Mouse (Mus musculus) macrophage (primary cell): Measurements from ENCODE around the gene Brk1. TPM values are rescaled to one million over a fixed set of nuclear protein-coding genes. Genes with fewer than 3 reads are reported as not detected.

Experiments used
- H3K27ac ChIP-seq: fragments of 350-480 bp; formaldehyde crosslinking; 2 replicates; pipeline ENCODE4 v1.9.0; 2021
- H3K36me3 ChIP-seq: fragments of 350-480 bp; formaldehyde crosslinking; 2 replicates; pipeline ENCODE4 v1.9.0; 2021; ENCODE audit errors: inconsistent target
- H3K4me3 ChIP-seq: fragments of 350-480 bp; formaldehyde crosslinking; 2 replicates; pipeline ENCODE4 v1.9.0; 2021; ENCODE audit errors: inconsistent target
- H3K79me2 ChIP-seq: fragments of 350-480 bp; formaldehyde crosslinking; 2 replicates; pipeline ENCODE4 v1.9.0; 2021; ENCODE audit errors: inconsistent target
- WGBS: methylation state at CpG from one replicate; pipeline ENCODE4 v1.1.7; 2026; ENCODE audit warnings: inconsistent platforms; ENCODE audit not compliant: missing documents; 5-methylcytosine and 5-hydroxymethylcytosine counted together
- polyA plus RNA-seq: library from polyadenylated mRNA; stranded (reverse); fragments of 250-400 nt; gene quantifications from 3 replicates; pipeline ENCODE4 v1.2.4, GENCODE M21; 2018; ENCODE audit warnings: inconsistent platforms

The Brk1 gene
- polyA plus RNA-seq, 1 experiment from 2014 or later: 119 TPM

DNA sequence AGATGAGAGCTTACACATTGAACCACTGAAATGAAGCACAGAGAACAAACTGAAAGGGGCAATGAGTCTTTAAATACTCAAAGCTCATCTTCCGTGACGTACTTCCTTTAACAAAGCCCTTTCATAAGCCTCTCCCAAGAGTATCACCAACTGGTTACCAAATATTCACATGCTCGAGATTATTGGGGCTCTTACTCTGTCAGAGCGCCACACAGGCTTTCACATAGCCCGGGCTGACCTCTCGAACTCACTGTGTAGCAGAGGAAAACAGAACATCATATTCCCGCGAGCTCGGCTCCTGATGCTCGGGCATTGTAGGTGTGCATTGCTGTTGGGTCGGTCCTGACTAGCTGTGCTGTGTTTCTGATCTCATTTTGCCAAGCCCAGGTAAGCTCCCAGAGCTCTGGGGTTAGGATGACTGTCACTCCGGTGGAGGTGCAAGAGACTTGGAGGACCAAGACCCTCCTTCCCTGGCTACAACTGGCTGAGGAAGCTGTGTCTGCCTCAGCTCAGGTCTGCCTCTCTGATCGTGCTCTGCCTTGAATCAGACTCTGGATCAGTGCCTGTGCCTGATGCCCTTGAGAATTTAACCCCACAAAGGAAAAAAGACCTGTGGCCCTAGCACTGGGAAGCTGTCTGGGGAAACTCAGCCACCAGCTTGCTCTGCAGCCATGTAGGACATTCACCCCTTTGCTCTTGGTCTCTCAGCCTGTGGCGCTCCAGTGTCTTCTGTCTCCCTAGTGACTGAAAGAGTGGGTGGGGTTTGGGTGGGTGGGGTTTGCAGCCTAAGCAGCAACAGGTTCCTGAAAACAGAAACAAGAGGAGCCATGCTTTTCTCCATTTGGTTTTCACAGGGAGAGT lies 56.1 kb downstream of the Brk1 start:
- no peak overlapping the region for H3K4me3 ChIP-seq
- H3K27ac ChIP-seq: peak overlapping the region; percentile 94
- 63% methylated on average over 14 of the region's 14 CpGs for WGBS
- peaks cover 92% of the 10 kb centered on the region for H3K79me2 ChIP-seq
- H3K36me3 ChIP-seq: peaks cover 9% of the 10 kb centered on the region; the same call in 1 of the 2 replicates

DNA sequence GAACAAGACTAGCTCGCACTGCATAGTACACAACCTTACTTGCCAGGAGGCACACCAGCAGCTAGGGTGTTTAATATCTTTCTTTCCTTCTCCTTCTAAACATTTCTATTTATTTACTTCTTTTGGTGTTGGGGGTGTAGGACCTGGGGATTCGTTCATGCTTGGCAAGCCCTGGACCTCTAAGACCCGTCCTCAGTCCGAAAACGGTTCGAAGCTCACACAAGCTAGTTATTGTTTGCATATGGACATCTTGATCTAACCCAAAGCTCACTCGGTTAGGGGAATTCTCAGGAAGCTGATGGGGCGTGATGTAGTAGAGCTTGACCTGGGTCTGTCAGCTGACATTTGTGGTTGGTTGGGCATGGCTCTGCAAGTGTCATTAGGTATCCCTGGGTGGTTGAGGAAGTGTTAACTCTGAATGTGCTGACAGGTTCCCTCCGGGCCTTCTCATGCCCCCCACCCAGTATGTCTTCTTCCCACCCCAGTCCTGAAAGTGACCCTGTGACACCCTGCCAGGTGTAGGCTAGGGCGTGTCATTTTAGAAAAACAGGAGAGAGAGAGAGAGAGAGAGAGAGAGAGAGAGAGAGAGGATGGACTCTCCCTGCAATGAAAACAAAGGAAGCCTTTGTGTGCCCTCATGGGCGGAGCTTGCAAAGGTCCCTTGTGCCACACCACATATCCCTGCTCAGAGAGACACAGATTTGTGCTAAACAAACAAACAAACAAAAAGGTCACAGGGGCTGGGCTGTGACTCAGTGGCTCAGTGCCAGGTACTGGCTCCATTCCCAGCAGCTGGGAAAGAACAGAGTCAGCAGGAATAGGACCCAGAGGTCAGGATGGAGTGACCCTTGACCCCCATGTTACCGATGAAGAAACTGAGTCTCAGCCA lies 57.0 kb downstream of the Brk1 start:
- peaks cover 15% of the 10 kb centered on the region; the same call in 1 of the 2 replicates for H3K36me3 ChIP-seq
- H3K27ac ChIP-seq: peak overlapping the region; percentile 94
- H3K4me3 ChIP-seq: no peak overlapping the region

DNA sequence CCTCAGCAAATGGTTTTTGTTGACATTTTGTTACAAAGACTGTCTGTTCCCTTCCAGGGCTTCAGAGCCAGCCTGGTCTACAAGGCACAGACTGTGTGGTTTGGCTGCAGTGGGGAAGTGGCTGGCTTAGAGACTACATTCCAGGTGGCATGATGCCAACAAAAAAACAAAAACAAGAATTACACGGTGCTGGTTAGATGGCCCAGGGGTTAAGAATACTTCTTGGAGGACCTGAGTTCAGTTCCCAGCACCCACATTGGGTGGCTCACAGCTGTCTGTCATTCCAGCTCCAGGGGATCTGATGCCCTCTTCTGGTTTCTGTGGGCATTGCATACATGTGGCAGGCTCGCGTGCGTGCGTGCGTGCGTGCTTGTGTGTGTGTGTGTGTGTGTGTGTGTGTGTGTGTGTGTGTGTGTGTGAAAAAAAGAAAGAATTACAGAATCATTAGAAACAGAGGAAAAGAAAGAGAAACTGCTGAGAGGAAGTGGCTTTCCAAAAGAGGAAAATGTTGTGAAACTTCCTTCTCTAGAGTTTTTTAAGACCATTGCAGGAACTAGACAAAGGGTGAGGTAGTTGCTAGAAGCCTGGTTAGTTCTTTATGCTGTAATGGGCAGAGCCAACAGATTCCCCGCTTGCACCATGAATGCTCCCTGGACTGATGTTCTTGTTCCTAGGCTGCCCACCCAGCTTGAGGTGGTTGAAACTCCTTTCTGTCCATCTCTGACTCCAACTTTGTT lies 58.6 kb downstream of the Brk1 start:
- H3K27ac ChIP-seq: peak overlapping the region; percentile 94
- no peak overlapping the region for H3K4me3 ChIP-seq
- peaks cover 15% of the 10 kb centered on the region; the same call in 1 of the 2 replicates for H3K36me3 ChIP-seq
- WGBS: 72% methylated on average over 8 of the region's 8 CpGs
- peaks cover 88% of the 10 kb centered on the region for H3K79me2 ChIP-seq

More for the DNA sequence above, 57.0 kb downstream of the Brk1 start:
- H3K79me2 ChIP-seq: peaks cover 92% of the 10 kb centered on the region
- 45% methylated on average over 12 of the region's 12 CpGs for WGBS

DNA sequence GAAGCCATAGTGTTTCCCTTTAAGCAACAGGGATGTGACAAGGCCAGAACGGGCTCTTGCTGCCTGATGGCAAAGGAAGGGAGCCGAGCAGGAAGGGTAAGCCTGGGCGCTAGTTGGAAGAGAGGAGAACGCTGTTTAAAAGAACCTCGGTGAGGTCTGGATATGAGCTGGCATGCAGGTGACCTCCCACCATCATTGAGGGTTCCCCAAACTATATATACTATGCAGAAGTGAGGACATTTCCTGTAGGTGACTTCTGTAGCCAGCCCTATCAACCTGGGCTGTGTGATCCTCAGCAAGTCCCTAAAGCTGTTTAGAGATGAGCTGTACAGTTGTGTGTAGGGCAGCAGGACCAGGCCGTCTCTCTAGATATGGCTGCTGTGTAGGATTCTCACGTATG lies 59.7 kb downstream of the Brk1 start:
- Histone ChIP-seq H3K27ac (peak overlapping the region; percentile 94), H3K4me3 (no peak overlapping the region), H3K79me2 (peaks cover 77% of the 10 kb centered on the region), H3K36me3 (peaks cover 15% of the 10 kb centered on the region; the same call in 1 of the 2 replicates)
- WGBS: 87% methylated on average over 7 of the region's 7 CpGs

Other genes starting within 250 kb of the Brk1 start
- 21.8 to 25.0 TPM (median 22.9 TPM) in 3 replicates for gene Tada3, start 226.9 kb upstream of the Brk1 start, polyA plus RNA-seq
- gene Arpc4, start 226.7 kb upstream of the Brk1 start, polyA plus RNA-seq: 315 to 508 TPM (median 391 TPM) in 3 replicates
- 1.8 to 6.3 TPM (median 3.5 TPM) in 3 replicates for gene Ttll3, start 215.5 kb upstream of the Brk1 start, polyA plus RNA-seq
- 1.5 to 5.0 TPM (median 4.2 TPM) in 3 replicates for gene Rpusd3, start 185.4 kb upstream of the Brk1 start, polyA plus RNA-seq
- gene Cidec, start 169.0 kb upstream of the Brk1 start, polyA plus RNA-seq: not detected in 3 replicates
- gene Jagn1, start 162.2 kb upstream of the Brk1 start, polyA plus RNA-seq: 14.3 to 38.5 TPM (median 29.7 TPM) in 3 replicates
- gene Il17re, start 146.3 kb upstream of the Brk1 start, polyA plus RNA-seq: not detected in 3 replicates
- gene Il17rc, start 133.3 kb upstream of the Brk1 start, polyA plus RNA-seq: not detected in 3 replicates
- gene Creld1, start 121.5 kb upstream of the Brk1 start, polyA plus RNA-seq: 14.8 to 22.0 TPM (median 17.8 TPM) in 3 replicates
- not detected in 3 replicates for gene Prrt3, start 102.8 kb upstream of the Brk1 start, polyA plus RNA-seq
- 82.1 to 91.7 TPM (median 91.0 TPM) in 3 replicates for gene Emc3, start 73.1 kb upstream of the Brk1 start, polyA plus RNA-seq
- gene Fancd2, start 73.1 kb upstream of the Brk1 start, polyA plus RNA-seq: 0.21 to 2.5 TPM (median 0.72 TPM) in 3 replicates
- gene Fancd2os, start 4.1 kb upstream of the Brk1 start, polyA plus RNA-seq: not detected in 3 replicates
- gene Vhl, start 19.2 kb downstream of the Brk1 start, polyA plus RNA-seq: 9.9 to 17.1 TPM (median 13.7 TPM) in 3 replicates
- gene Irak2, start 33.7 kb downstream of the Brk1 start, polyA plus RNA-seq: 37.2 to 60.7 TPM (median 44.6 TPM) in 3 replicates
- 31.1 to 76.3 TPM (median 53.5 TPM) in 3 replicates for gene Tatdn2, start 92.3 kb downstream of the Brk1 start, polyA plus RNA-seq
- gene Ghrl, start 115.1 kb downstream of the Brk1 start, polyA plus RNA-seq: not detected in 3 replicates
- 73.8 to 122 TPM (median 108 TPM) in 3 replicates for gene Sec13, start 136.0 kb downstream of the Brk1 start, polyA plus RNA-seq